Mouse (Mus musculus): ENCODE measurements at regions not wholly inside any gene's neighbourhood (a gene's known extent, or its start where the extent isn't known, plus 50 kb on each side); places are given as distances from the start of the nearest gene placed in this dataset.

GRCm38 (mm10) chr10:91295345-91295744 is 114.2 kb upstream of the Tmpo start:
- H3K4me3 ChIP-seq (ENCODE audit: control insufficient read depth in 1 of 2, insufficient read depth in 1 of 2, low read depth in 2 of 2, low read length in 2 of 2), result no peak overlapping the region
- no peak overlapping the region for H3K27ac ChIP-seq (ENCODE audit: control insufficient read depth, low read depth, low read length)
- TF ChIP-seq NRF1 (IDR thresholded peaks at IDR 0.05; ENCODE audit: insufficient read depth, low read depth, low read length, poor library complexity, severe bottlenecking), result no peak
- TF ChIP-seq TCF12 (IDR thresholded peaks at IDR 0.05; ENCODE audit: low read depth, low read length), result no peak
- TF ChIP-seq GABPA (IDR thresholded peaks at IDR 0.05; ENCODE audit: low read depth, low read length), result no peak
- TF ChIP-seq MAZ (IDR thresholded peaks at IDR 0.05; ENCODE audit: low read depth, low read length), result no peak
- peak; percentile 25; the same call in 1 of the 2 replicates for TF ChIP-seq SMC3 (IDR thresholded peaks at IDR 0.05; ENCODE audit: low read depth, low read length)
- TF ChIP-seq RAD21 (IDR thresholded peaks at IDR 0.05; ENCODE audit: low read depth, low read length), result peak; percentile 32
- TF ChIP-seq CHD2 (IDR thresholded peaks at IDR 0.05; ENCODE audit: low read length), result no peak
- no peak for TF ChIP-seq ZC3H11A (IDR thresholded peaks at IDR 0.05; ENCODE audit: low read depth, low read length)
- no peak for TF ChIP-seq MAX (IDR thresholded peaks at IDR 0.05; ENCODE audit: low read length)
- TF ChIP-seq POLR2A (IDR thresholded peaks at IDR 0.05; ENCODE audit: control insufficient read depth in 1 of 2, insufficient read depth in 1 of 2, low read depth in 1 of 2, low read length in 2 of 2, poor library complexity in 1 of 2), result no peak
- TF ChIP-seq ETS1 (IDR thresholded peaks at IDR 0.05; ENCODE audit: low read depth, low read length), result no peak
- TF ChIP-seq TBP (IDR thresholded peaks at IDR 0.05; ENCODE audit: low read depth, low read length), result no peak
- TF ChIP-seq EP300 (IDR thresholded peaks at IDR 0.05; ENCODE audit: low read depth in 1 of 2, low read length in 2 of 2), result no peak
- peak; percentile 10 to 41 (median 35); a peak in 4 of 6 replicates for TF ChIP-seq CTCF (IDR thresholded peaks at IDR 0.05 in 2 of 3, conservative IDR thresholded peaks at IDR 0.05 in 1 of 3; ENCODE audit: control insufficient read depth in 1 of 3, insufficient read depth in 1 of 3, low read depth in 2 of 3, low read length in 3 of 3, poor library complexity in 1 of 3, severe bottlenecking in 1 of 3)
- no peak overlapping the region for H3K9ac ChIP-seq (ENCODE audit: control insufficient read depth, low read depth, low read length, poor library complexity, severe bottlenecking)
- DNase-seq (ENCODE audit: low read depth, low spot score), result peak; percentile 14
- H3K36me3 ChIP-seq (ENCODE audit: control insufficient read depth in 1 of 2, insufficient read depth in 2 of 2, low read length in 2 of 2), result no peaks in the 10 kb centered on the region
- H3K79me2 ChIP-seq (ENCODE audit: control insufficient read depth, insufficient read depth, low read length, poor library complexity), result no peaks in the 10 kb centered on the region
- no peaks in the 10 kb centered on the region for H3K9me3 ChIP-seq (replicated peaks; ENCODE audit: insufficient read depth, low read length)
- no peaks in the 10 kb centered on the region for H3K27me3 ChIP-seq (ENCODE audit: control insufficient read depth in 1 of 2, insufficient read depth in 2 of 2, low read length in 2 of 2)
- H3K4me1 ChIP-seq (ENCODE audit: control insufficient read depth in 1 of 2, insufficient read depth in 2 of 2, low read length in 2 of 2), result no peaks in the 10 kb centered on the region

GRCm38 (mm10) chr10:91293226-91293625 is 112.1 kb upstream of the Tmpo start:
- Histone ChIP-seq H3K27me3 (ENCODE audit: control insufficient read depth in 1 of 2, insufficient read depth in 2 of 2, low read length in 2 of 2) (no peaks in the 10 kb centered on the region), H3K36me3 (ENCODE audit: control insufficient read depth in 1 of 2, insufficient read depth in 2 of 2, low read length in 2 of 2) (no peaks in the 10 kb centered on the region), H3K9ac (ENCODE audit: control insufficient read depth, low read depth, low read length, poor library complexity, severe bottlenecking) (no peak overlapping the region), H3K9me3 (replicated peaks; ENCODE audit: insufficient read depth, low read length) (no peaks in the 10 kb centered on the region), H3K4me3 (ENCODE audit: control insufficient read depth in 1 of 2, insufficient read depth in 1 of 2, low read depth in 2 of 2, low read length in 2 of 2) (no peak overlapping the region), H3K79me2 (ENCODE audit: control insufficient read depth, insufficient read depth, low read length, poor library complexity) (no peaks in the 10 kb centered on the region), H3K27ac (ENCODE audit: control insufficient read depth, low read depth, low read length) (no peak overlapping the region), H3K4me1 (ENCODE audit: control insufficient read depth in 1 of 2, insufficient read depth in 2 of 2, low read length in 2 of 2) (no peaks in the 10 kb centered on the region)
- no peak for TF ChIP-seq USF2 (IDR thresholded peaks at IDR 0.05; ENCODE audit: borderline replicate concordance in 1 of 2, insufficient read depth in 1 of 2, low read depth in 1 of 2, low read length in 2 of 2)
- no peak for TF ChIP-seq ELF1 (IDR thresholded peaks at IDR 0.05; ENCODE audit: low read depth, low read length)
- no peak for TF ChIP-seq UBTF (IDR thresholded peaks at IDR 0.05; ENCODE audit: borderline replicate concordance, insufficient read depth, low read depth, low read length)
- TF ChIP-seq POLR2AphosphoS2 (IDR thresholded peaks at IDR 0.05; ENCODE audit: low read length), result no peak
- peak in 2 of 3 experiments; percentile 26 to 28; a peak in 2 of 6 replicates for TF ChIP-seq CTCF (IDR thresholded peaks at IDR 0.05 in 2 of 3, conservative IDR thresholded peaks at IDR 0.05 in 1 of 3; ENCODE audit: control insufficient read depth in 1 of 3, insufficient read depth in 1 of 3, low read depth in 2 of 3, low read length in 3 of 3, poor library complexity in 1 of 3, severe bottlenecking in 1 of 3)
- no peak for TF ChIP-seq ZC3H11A (IDR thresholded peaks at IDR 0.05; ENCODE audit: low read depth, low read length)
- no peak for DNase-seq (ENCODE audit: low read depth, low spot score)
